Mouse (Mus musculus): ENCODE measurements around the gene Ube2e1. TPM values are rescaled to one million over a fixed set of nuclear protein-coding genes. Genes with fewer than 3 reads are reported as not detected.

Ube2e1 gene
- polyA plus RNA-seq, 1 experiment from 2014 or later: 79.6 TPM

Other genes with a start within 250 kb of the Ube2e1 start
- gene Nr1d2, start 92.7 kb downstream of the Ube2e1 start, polyA plus RNA-seq (2014; fragmentation: Nextera tagmentation; extraction: Ambion mirVana): 7.9 and 9.7 TPM in 2 replicates
- 50.8 and 53.5 TPM in 2 replicates for gene Nkiras1, start 60.7 kb downstream of the Ube2e1 start, polyA plus RNA-seq (2014; fragmentation: Nextera tagmentation; extraction: Ambion mirVana)
- 332 and 348 TPM in 2 replicates for gene Rpl15, start 60.5 kb downstream of the Ube2e1 start, polyA plus RNA-seq (2014; fragmentation: Nextera tagmentation; extraction: Ambion mirVana)